Mouse (Mus musculus) thymus, adult 2 months (tissue): ENCODE measurements at regions not wholly inside any gene's neighbourhood (a gene's known extent, or its start where the extent isn't known, plus 50 kb on each side); places are given as distances from the start of the nearest gene placed in this dataset.

Source experiments
- CTCF ChIP-seq: fragments of 200-500 bp; IDR thresholded peaks from 2 replicates; pipeline ENCODE4 v1.5.1; 2012; ENCODE audit warnings: mild to moderate bottlenecking, control low read depth, low read length, moderate library complexity, borderline replicate concordance; ENCODE audit not compliant: control insufficient read depth, poor library complexity, insufficient read depth; ENCODE audit errors: extremely low read depth
- POLR2A ChIP-seq: fragments of 200-500 bp; IDR thresholded peaks from 2 replicates; pipeline ENCODE4 v1.6.1; 2012; ENCODE audit warnings: mild to moderate bottlenecking, low read length, control low read depth, moderate library complexity; ENCODE audit not compliant: control insufficient read depth, poor library complexity, insufficient read depth; ENCODE audit errors: extremely low read depth

DNA sequence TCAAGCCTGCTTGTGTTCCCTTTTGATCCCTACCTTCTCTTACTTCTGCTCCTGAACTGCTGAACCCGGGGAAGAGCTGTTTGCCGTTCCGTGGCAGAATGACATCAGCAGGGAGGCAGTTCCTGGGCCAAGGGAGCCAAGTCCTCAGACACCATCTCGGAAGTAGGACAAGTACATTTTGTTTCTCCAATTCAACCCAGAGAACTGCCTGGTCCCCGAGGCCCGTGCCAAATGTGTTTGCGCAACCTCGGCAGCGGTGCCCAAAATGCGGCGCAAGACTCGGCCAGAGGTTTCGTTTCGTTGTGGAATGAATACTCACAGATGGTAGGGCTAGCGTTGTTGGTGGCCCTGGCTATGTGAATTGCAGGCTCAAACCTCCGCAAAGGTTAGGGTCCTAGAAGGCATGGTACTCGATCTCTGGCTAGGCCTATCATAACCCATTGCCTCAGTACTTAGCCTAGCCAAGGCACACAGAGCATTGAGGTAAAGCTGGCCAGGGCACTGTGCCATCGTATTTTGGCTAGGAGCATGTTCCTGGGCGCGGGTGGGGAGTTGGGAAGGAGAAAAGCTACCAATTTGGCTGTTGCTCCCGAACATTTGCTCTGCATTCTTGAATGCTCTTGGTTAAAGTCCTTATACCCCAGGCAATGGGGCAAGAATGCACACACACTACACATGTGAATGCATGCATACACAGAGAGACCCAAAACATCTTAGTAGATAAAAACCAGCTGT is 333.0 kb downstream of the Foxo1 start:
- TF ChIP-seq POLR2A = no peak
- TF ChIP-seq CTCF = no peak
